Mouse (Mus musculus) kidney, embryonic 16.5 days (tissue): Measurements from ENCODE around the gene Iqschfp. TPM values are rescaled to one million over a fixed set of nuclear protein-coding genes. Genes with fewer than 3 reads are reported as not detected.
A peak's percentile ranks its signal among the peaks of the same experiment; 100 is the strongest.

Experiments
- ATAC-seq: fragments of 200-750 bp; cut with Nextera tagmentation; 2 replicates; pipeline ENCODE4 v1.8.0; 2017; ENCODE audit warnings: moderate TSS enrichment; ENCODE audit not compliant: low FRiP score, low TSS enrichment
- H3K27ac ChIP-seq: fragments of 300-500 bp; sonication (generic); 2 replicates; pipeline ENCODE4 v1.5.1; 2014; ENCODE audit warnings: low read length
- H3K27me3 ChIP-seq: fragments of 300-500 bp; sonication (generic); 2 replicates; pipeline ENCODE4 v1.6.1; 2014; ENCODE audit warnings: low read length, control low read depth, mixed read lengths; ENCODE audit not compliant: insufficient read depth
- H3K36me3 ChIP-seq: fragments of 300-500 bp; sonication (generic); 2 replicates; pipeline ENCODE4 v1.6.1; 2014; ENCODE audit warnings: low read length, control low read depth, mixed read lengths; ENCODE audit not compliant: insufficient read depth
- H3K4me1 ChIP-seq: fragments of 300-500 bp; sonication (generic); 2 replicates; pipeline ENCODE4 v1.6.1; 2014; ENCODE audit warnings: low read length, control low read depth, mixed read lengths; ENCODE audit not compliant: insufficient read depth
- H3K4me2 ChIP-seq: fragments of 300-500 bp; sonication (generic); replicated peaks from 2 replicates; pipeline ENCODE4 v1.6.1; 2014; ENCODE audit warnings: low read depth, low read length
- H3K4me3 ChIP-seq: fragments of 300-500 bp; sonication (generic); 2 replicates; pipeline ENCODE4 v1.5.1; 2014; ENCODE audit warnings: mild to moderate bottlenecking, low read length
- H3K9ac ChIP-seq: fragments of 300-500 bp; sonication (generic); replicated peaks from 2 replicates; pipeline ENCODE4 v1.6.1; 2014; ENCODE audit warnings: low read length
- H3K9me3 ChIP-seq: fragments of 300-500 bp; sonication (generic); 2 replicates; pipeline ENCODE4 v1.6.1; 2016; ENCODE audit warnings: low read length, control low read depth
- WGBS: fragments of 180-500 bp; shearing (Covaris S2); extraction: QIAGEN DNeasy Blood & Tissue Kit; methylation state at CpG from one replicate; pipeline ENCODE4 v1.1.7; 2014; 5-methylcytosine and 5-hydroxymethylcytosine counted together
- polyA plus RNA-seq: library from polyadenylated mRNA; unstranded; fragments of >200 nt; fragmentation: Nextera tagmentation; extraction: Ambion mirVana; gene quantifications from 2 replicates; pipeline ENCODE4 v1.2.1, GENCODE M21; 2015

Iqschfp gene
- polyA plus RNA-seq, 1 experiment from 2014 or later: not detected

GRCm38 (mm10) chr3:68469643-68470042 is 577.6 kb downstream of the Iqschfp start:
- Histone ChIP-seq H3K9me3 (no peaks in the 10 kb centered on the region), H3K4me2 (no peak overlapping the region), H3K4me3 (no peak overlapping the region), H3K4me1 (peaks cover 38% of the 10 kb centered on the region), H3K9ac (no peak overlapping the region), H3K36me3 (no peaks in the 10 kb centered on the region), H3K27me3 (no peaks in the 10 kb centered on the region), H3K27ac (peak overlapping the region; percentile 27)
- 75% methylated on average over 1 of the region's 1 CpGs for WGBS
- ATAC-seq: no peak; the same call in 1 of the 2 replicates

DNA sequence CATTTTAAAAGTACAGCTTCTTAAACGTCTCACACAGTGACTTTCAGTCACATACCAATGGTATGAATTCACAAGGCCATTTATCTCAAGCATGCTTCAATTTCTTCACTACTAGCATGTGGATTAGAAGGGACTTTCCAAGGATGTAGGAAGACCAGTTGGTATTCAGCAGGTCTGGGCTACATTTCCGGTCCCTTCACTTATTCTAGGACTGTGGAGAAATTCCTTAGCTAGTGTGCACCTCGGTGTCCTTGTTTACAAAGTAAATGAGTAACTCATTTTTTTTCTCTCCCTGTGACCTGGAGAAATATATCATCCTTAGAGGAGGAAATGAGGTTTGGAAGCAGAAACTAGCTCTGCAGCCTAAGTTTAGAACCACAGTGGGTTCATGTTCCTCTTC is 578.0 kb downstream of the Iqschfp start:
- no peaks in the 10 kb centered on the region for H3K36me3 ChIP-seq
- peak overlapping the region; percentile 41 for H3K27ac ChIP-seq
- H3K9me3 ChIP-seq: no peaks in the 10 kb centered on the region
- H3K27me3 ChIP-seq: no peaks in the 10 kb centered on the region
- 24% methylated on average over 3 of the region's 3 CpGs for WGBS
- ATAC-seq: peak; percentile 60
- H3K4me2 ChIP-seq: no peak overlapping the region
- H3K4me1 ChIP-seq: peaks cover 38% of the 10 kb centered on the region
- H3K9ac ChIP-seq: no peak overlapping the region
- no peak overlapping the region for H3K4me3 ChIP-seq

DNA sequence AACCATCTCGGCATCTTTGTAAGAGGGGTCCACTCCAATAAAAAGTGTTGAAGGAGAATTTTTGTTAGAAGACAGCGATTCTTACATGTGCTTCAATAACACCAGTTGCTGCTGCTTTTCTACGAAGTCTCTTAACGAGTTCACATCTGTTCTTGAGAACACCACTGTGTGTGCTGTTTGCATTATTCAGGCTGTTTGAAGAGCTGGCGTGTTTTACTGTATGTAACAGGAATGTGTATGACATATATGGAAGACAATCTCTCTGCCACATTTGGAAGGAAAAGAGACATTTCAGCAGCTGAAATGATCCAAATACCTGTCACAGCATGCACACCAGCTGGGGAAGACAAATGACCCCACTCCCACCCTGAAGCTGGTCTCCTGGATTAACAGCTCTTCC is 578.6 kb downstream of the Iqschfp start:
- no peak for ATAC-seq
- Histone ChIP-seq H3K9me3 (no peaks in the 10 kb centered on the region), H3K27ac (peak overlapping the region; percentile 41; the same call in 1 of the 2 replicates), H3K4me3 (no peak overlapping the region), H3K27me3 (no peaks in the 10 kb centered on the region), H3K9ac (no peak overlapping the region), H3K4me1 (peaks cover 38% of the 10 kb centered on the region), H3K36me3 (no peaks in the 10 kb centered on the region), H3K4me2 (no peak overlapping the region)
- WGBS: 59% methylated on average over 5 of the region's 5 CpGs

DNA sequence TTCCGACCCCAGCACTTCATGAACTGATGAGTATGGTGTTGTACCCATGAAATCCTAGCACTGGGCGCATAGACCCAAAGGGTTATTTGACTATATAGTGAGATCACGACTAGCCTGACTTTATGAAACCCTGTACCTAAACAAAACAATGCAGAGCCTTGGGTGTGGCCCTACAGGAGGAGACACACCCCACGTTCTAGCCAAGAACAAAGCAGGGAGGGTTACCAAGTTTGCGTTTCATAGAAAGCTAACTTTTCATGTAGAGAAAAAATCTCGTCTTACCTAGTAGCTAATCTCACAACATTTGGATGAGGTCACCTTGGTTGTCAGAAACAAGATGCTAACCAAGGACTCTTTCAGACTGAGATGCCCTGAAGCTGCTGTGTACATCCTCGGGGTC is 584.3 kb downstream of the Iqschfp start:
- 84% methylated on average over 7 of the region's 7 CpGs for WGBS
- no peak for ATAC-seq
- no peaks in the 10 kb centered on the region for H3K27me3 ChIP-seq

GRCm38 (mm10) chr3:68477478-68477877 is 585.4 kb downstream of the Iqschfp start:
- Histone ChIP-seq H3K4me2 (no peak overlapping the region), H3K4me1 (no peaks in the 10 kb centered on the region), H3K27me3 (no peaks in the 10 kb centered on the region), H3K27ac (peak overlapping the region; percentile 20; the same call in 1 of the 2 replicates), H3K9me3 (no peaks in the 10 kb centered on the region), H3K36me3 (no peaks in the 10 kb centered on the region), H3K9ac (no peak overlapping the region), H3K4me3 (no peak overlapping the region)
- 47% methylated on average over 2 of the region's 2 CpGs for WGBS
- peak; percentile 49; the same call in 1 of the 2 replicates for ATAC-seq

More for the DNA sequence above, 584.3 kb downstream of the Iqschfp start:
- no peak overlapping the region for H3K4me3 ChIP-seq
- H3K4me1 ChIP-seq: no peaks in the 10 kb centered on the region
- no peaks in the 10 kb centered on the region for H3K36me3 ChIP-seq
- H3K27ac ChIP-seq: no peak overlapping the region
- no peak overlapping the region for H3K9ac ChIP-seq
- no peak overlapping the region for H3K4me2 ChIP-seq
- no peaks in the 10 kb centered on the region for H3K9me3 ChIP-seq

GRCm38 (mm10) chr3:68479266-68479665 is 587.2 kb downstream of the Iqschfp start:
- Histone ChIP-seq H3K27me3 (no peaks in the 10 kb centered on the region), H3K4me3 (no peak overlapping the region), H3K9ac (no peak overlapping the region), H3K27ac (no peak overlapping the region), H3K4me2 (no peak overlapping the region), H3K36me3 (no peaks in the 10 kb centered on the region), H3K9me3 (no peaks in the 10 kb centered on the region), H3K4me1 (no peaks in the 10 kb centered on the region)
- ATAC-seq: no peak
- 85% methylated on average over 6 of the region's 6 CpGs for WGBS

GRCm38 (mm10) chr3:68483517-68483916 is 591.5 kb downstream of the Iqschfp start:
- no peak overlapping the region for H3K4me3 ChIP-seq
- no peak for ATAC-seq
- no peak overlapping the region for H3K9ac ChIP-seq
- no peaks in the 10 kb centered on the region for H3K9me3 ChIP-seq
- 83% methylated on average over 3 of the region's 3 CpGs for WGBS
- H3K36me3 ChIP-seq: no peaks in the 10 kb centered on the region
- no peaks in the 10 kb centered on the region for H3K4me1 ChIP-seq
- no peak overlapping the region for H3K4me2 ChIP-seq
- no peaks in the 10 kb centered on the region for H3K27me3 ChIP-seq
- no peak overlapping the region for H3K27ac ChIP-seq

DNA sequence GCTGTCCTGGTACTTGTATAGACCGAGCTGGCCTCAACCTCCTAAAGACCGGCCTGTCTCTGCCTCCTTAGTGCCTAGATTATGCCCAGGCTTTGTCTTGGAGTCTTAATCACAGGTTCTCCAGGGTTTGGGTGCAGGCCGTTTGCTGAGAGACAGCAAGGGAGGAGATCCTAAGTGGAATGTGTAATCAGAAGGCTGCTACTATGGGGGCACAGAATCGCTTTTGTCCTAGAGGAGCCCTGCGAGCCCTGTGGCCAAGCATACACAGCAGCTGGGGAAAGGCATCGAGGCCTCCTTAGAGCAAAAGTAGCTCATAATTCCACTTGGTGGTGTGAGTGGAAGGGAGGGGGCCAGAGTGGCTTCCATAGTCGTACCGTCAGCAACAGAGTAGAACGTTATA is 592.0 kb downstream of the Iqschfp start:
- no peak overlapping the region for H3K9ac ChIP-seq
- no peak for ATAC-seq
- H3K4me2 ChIP-seq: no peak overlapping the region
- no peaks in the 10 kb centered on the region for H3K36me3 ChIP-seq
- H3K27ac ChIP-seq: no peak overlapping the region
- H3K27me3 ChIP-seq: no peaks in the 10 kb centered on the region
- H3K9me3 ChIP-seq: no peaks in the 10 kb centered on the region
- H3K4me3 ChIP-seq: no peak overlapping the region
- no peaks in the 10 kb centered on the region for H3K4me1 ChIP-seq
- 83% methylated on average over 9 of the region's 9 CpGs for WGBS

DNA sequence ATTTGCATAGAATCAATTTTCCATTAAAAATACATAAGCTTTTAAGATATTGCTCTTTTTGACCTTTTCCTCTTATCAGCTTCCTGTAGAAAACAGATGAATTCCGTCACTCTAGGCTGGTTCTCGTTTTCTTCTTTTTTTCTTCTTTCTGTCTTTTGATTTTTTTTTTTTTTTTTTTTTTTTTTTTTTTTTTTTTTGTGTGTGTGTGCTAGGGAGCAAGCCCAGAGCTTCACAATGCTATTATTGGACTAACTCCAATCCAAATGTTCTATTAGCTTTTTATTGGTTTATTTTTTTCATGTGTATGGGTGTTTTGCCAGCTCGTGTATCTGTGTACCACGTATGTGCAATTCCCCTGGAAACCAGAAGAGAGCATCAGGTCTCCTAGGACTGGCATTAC is 592.5 kb downstream of the Iqschfp start:
- Histone ChIP-seq H3K27me3 (no peaks in the 10 kb centered on the region), H3K9me3 (no peaks in the 10 kb centered on the region), H3K27ac (no peak overlapping the region), H3K9ac (no peak overlapping the region), H3K4me2 (no peak overlapping the region), H3K36me3 (no peaks in the 10 kb centered on the region), H3K4me1 (no peaks in the 10 kb centered on the region), H3K4me3 (no peak overlapping the region)
- WGBS: 66% methylated on average over 4 of the region's 4 CpGs
- ATAC-seq: no peak

GRCm38 (mm10) chr3:68487621-68488020 is 595.6 kb downstream of the Iqschfp start:
- H3K4me3 ChIP-seq: no peak overlapping the region
- no peaks in the 10 kb centered on the region for H3K27me3 ChIP-seq
- H3K27ac ChIP-seq: no peak overlapping the region
- WGBS: 77% methylated on average over 1 of the region's 1 CpGs
- H3K9ac ChIP-seq: no peak overlapping the region
- H3K36me3 ChIP-seq: no peaks in the 10 kb centered on the region
- no peak for ATAC-seq
- H3K4me1 ChIP-seq: peaks cover 19% of the 10 kb centered on the region
- no peaks in the 10 kb centered on the region for H3K9me3 ChIP-seq
- H3K4me2 ChIP-seq: no peak overlapping the region
